Mouse (Mus musculus): Measurements from ENCODE around the gene Reg4.

- no peak for TF ChIP-seq GATA1 (IDR thresholded peaks at IDR 0.05; ENCODE audit: low read length)
- no peak for TF ChIP-seq TAL1 (IDR thresholded peaks at IDR 0.05; ENCODE audit: low read length)
Measured at GRCm38 (mm10) chr3:98211301-98212081, 10.5 kb upstream of the Reg4 start.

All from erythroblast, embryonic 14.5 days (primary cell).